Mouse (Mus musculus) liver, embryonic 14.5 days (tissue): ENCODE data around the gene Ankrd45. TPM values are rescaled to one million over a fixed set of nuclear protein-coding genes. Genes with fewer than 3 reads are reported as not detected.

Source experiments
- ATAC-seq: fragments of 200-750 bp; cut with Nextera tagmentation; 2 replicates; pipeline ENCODE4 v1.8.0; 2017; ENCODE audit warnings: moderate number of reproducible peaks, mild to moderate bottlenecking, moderate library complexity; ENCODE audit not compliant: insufficient read depth
- DNase-seq, 3 experiments: peaks; one replicate each; pipeline ENCODE4 v3.0.0-alpha.2; 2012 to 2013; ENCODE audit warnings: low read depth in 3 of 3, low spot score in 3 of 3
- H3K27ac ChIP-seq: fragments of 300-500 bp; sonication (generic); 2 replicates; pipeline ENCODE4 v1.5.1; 2014; ENCODE audit warnings: moderate library complexity, mild to moderate bottlenecking, control low read depth, inconsistent platforms
- H3K27me3 ChIP-seq: fragments of 300-500 bp; sonication (generic); 2 replicates; pipeline ENCODE4 v1.6.1; 2014; ENCODE audit warnings: mild to moderate bottlenecking, low read length, moderate library complexity; ENCODE audit not compliant: control insufficient read depth, insufficient read depth
- H3K36me3 ChIP-seq: fragments of 300-500 bp; sonication (generic); replicated peaks from 2 replicates; pipeline ENCODE4 v1.6.1; 2014; ENCODE audit warnings: low read depth; ENCODE audit not compliant: control insufficient read depth, insufficient read depth
- H3K4me1 ChIP-seq, 2 experiments: fragments of 200-500 bp in 1 of 2; fragments of 300-500 bp in 1 of 2; sonication (generic) in 1 of 2; replicated peaks; 2 replicates each; pipeline ENCODE4 v1.6.1; 2012 to 2014; ENCODE audit warnings: antibody characterized with exemption in 1 of 2, inconsistent platforms in 1 of 2, low read length in 1 of 2; ENCODE audit not compliant: control insufficient read depth in 2 of 2, insufficient read depth in 2 of 2
- H3K4me2 ChIP-seq: fragments of 300-500 bp; sonication (generic); 2 replicates; pipeline ENCODE4 v1.6.1; 2014; ENCODE audit warnings: low read depth, mild to moderate bottlenecking, control low read depth, moderate library complexity
- H3K4me3 ChIP-seq, 2 experiments: fragments of 200-500 bp in 1 of 2; fragments of 300-500 bp in 1 of 2; sonication (generic) in 1 of 2; 2 replicates each; pipeline ENCODE4 v1.5.1; 2012 to 2014; ENCODE audit warnings: low read depth in 2 of 2, low read length in 2 of 2, mild to moderate bottlenecking in 2 of 2, control low read depth in 1 of 2, inconsistent platforms in 1 of 2, moderate library complexity in 1 of 2; ENCODE audit not compliant: insufficient read depth in 1 of 2
- H3K9ac ChIP-seq: fragments of 300-500 bp; sonication (generic); replicated peaks from 2 replicates; pipeline ENCODE4 v1.6.1; 2014; ENCODE audit warnings: mild to moderate bottlenecking, control low read depth, moderate library complexity
- H3K9me3 ChIP-seq: fragments of 300-500 bp; sonication (generic); 2 replicates; pipeline ENCODE4 v1.6.1; 2016; ENCODE audit warnings: low read length, mixed read lengths; ENCODE audit not compliant: control insufficient read depth
- CTCF ChIP-seq: IDR thresholded peaks from 2 replicates; pipeline ENCODE4 v1.5.1; 2016; ENCODE audit warnings: antibody characterized with exemption, low read depth, control low read depth
- EP300 ChIP-seq: IDR thresholded peaks from 2 replicates; pipeline ENCODE4 v1.6.1; 2016; ENCODE audit warnings: antibody characterized with exemption, low read depth
- WGBS: fragments of 180-500 bp; shearing (Covaris S2); extraction: QIAGEN DNeasy Blood & Tissue Kit; methylation state at CpG from one replicate; pipeline ENCODE4 v1.1.7; 2014; ENCODE audit not compliant: insufficient replicate concordance; 5-methylcytosine and 5-hydroxymethylcytosine counted together
- polyA plus RNA-seq, 2 experiments: library from polyadenylated mRNA; depleted of rRNA in 1 of 2; stranded (reverse) in 1 of 2; unstranded in 1 of 2; fragments of >200 nt; fragmentation: Nextera tagmentation in 1 of 2; extraction: Ambion mirVana in 1 of 2; gene quantifications; 2 replicates each; pipeline versions ENCODE4 v1.2.1 to v1.2.3; 2012 to 2014

Ankrd45 gene
- polyA plus RNA-seq, 2 experiments, result 0.02 TPM; not detected in 1

- TF ChIP-seq EP300 (no peak), CTCF (no peak)
- Histone ChIP-seq H3K4me2 (no peak overlapping the region), H3K36me3 (no peaks in the 10 kb centered on the region), H3K27ac (no peak overlapping the region), H3K9ac (no peak overlapping the region), H3K4me1 (peaks cover 0 to 3% of the 10 kb centered on the region in 2 experiments; a peak in 1 of 4 replicates), H3K4me3 (no peak overlapping the region), H3K9me3 (no peaks in the 10 kb centered on the region), H3K27me3 (no peaks in the 10 kb centered on the region)
- DNase-seq, result no peak
- no peak for ATAC-seq
- 43% methylated on average over 5 of the region's 5 CpGs for WGBS
These were observed 57.4 kb downstream of the Ankrd45 start for GRCm38 (mm10) chr1:161199856-161200255.

DNA sequence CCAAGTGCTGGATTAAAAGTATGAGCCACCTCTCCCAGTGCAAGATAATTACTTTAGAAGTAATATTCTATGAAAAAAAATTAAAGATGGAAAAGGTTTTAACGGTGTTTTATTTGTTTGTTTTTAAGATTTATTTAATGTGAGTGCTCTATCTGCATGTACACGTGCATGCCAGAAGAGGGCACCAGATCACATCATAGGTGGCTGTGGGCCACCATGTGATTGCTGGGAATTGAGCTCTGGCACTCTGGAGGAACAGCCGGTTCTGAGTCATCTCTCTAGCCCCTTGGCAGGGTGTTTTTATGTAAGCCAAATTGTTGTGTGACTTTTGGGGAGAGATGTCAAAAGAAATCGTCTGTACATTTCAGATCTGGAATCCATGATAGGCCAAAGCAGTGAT lies 72.0 kb downstream of the Ankrd45 start:
- Histone ChIP-seq H3K9me3 (no peaks in the 10 kb centered on the region), H3K27ac (no peak overlapping the region), H3K9ac (no peak overlapping the region), H3K4me2 (no peak overlapping the region), H3K27me3 (no peaks in the 10 kb centered on the region), H3K4me3 (no peak overlapping the region), H3K4me1 (no peaks in the 10 kb centered on the region), H3K36me3 (no peaks in the 10 kb centered on the region)
- TF ChIP-seq EP300 (no peak), CTCF (peak; percentile 87)
- WGBS, result 22% methylated on average over 4 of the region's 4 CpGs
- ATAC-seq, result no peak
- peak in 2 of 3 experiments; percentile 16 to 17 for DNase-seq

GRCm38 (mm10) chr1:161219816-161220215 lies 77.3 kb downstream of the Ankrd45 start:
- no peak overlapping the region for H3K27ac ChIP-seq
- no peak overlapping the region for H3K4me3 ChIP-seq
- no peak overlapping the region for H3K4me2 ChIP-seq
- ATAC-seq, result no peak
- no peaks in the 10 kb centered on the region for H3K9me3 ChIP-seq
- no peaks in the 10 kb centered on the region for H3K4me1 ChIP-seq
- DNase-seq, result no peak
- no peak for TF ChIP-seq EP300
- 34% methylated on average over 3 of the region's 3 CpGs for WGBS
- no peak overlapping the region for H3K9ac ChIP-seq
- H3K27me3 ChIP-seq, result no peaks in the 10 kb centered on the region
- no peaks in the 10 kb centered on the region for H3K36me3 ChIP-seq

Other genes with a start within 250 kb of the Ankrd45 start
- 2.6 and 2.9 TPM in 2 replicates for gene Rc3h1, start 236.3 kb upstream of the Ankrd45 start, polyA plus RNA-seq (2012; rRNA removed)
- gene Rc3h1, start 236.3 kb upstream of the Ankrd45 start, polyA plus RNA-seq (2014; fragmentation: Nextera tagmentation; extraction: Ambion mirVana), result 3.2 and 3.6 TPM in 2 replicates
- gene Serpinc1, start 164.1 kb upstream of the Ankrd45 start, polyA plus RNA-seq (2012; rRNA removed), result 224 and 309 TPM in 2 replicates
- 511 and 546 TPM in 2 replicates for gene Serpinc1, start 164.1 kb upstream of the Ankrd45 start, polyA plus RNA-seq (2014; fragmentation: Nextera tagmentation; extraction: Ambion mirVana)
- 0.49 and 0.73 TPM in 2 replicates for gene Zbtb37, start 107.8 kb upstream of the Ankrd45 start, polyA plus RNA-seq (2012; rRNA removed)
- gene Zbtb37, start 107.8 kb upstream of the Ankrd45 start, polyA plus RNA-seq (2014; fragmentation: Nextera tagmentation; extraction: Ambion mirVana), result 1.8 TPM in 2 replicates
- 14.6 and 18.2 TPM in 2 replicates for gene Dars2, start 72.0 kb upstream of the Ankrd45 start, polyA plus RNA-seq (2012; rRNA removed)
- gene Dars2, start 72.0 kb upstream of the Ankrd45 start, polyA plus RNA-seq (2014; fragmentation: Nextera tagmentation; extraction: Ambion mirVana), result 37.2 and 37.7 TPM in 2 replicates
- gene Cenpl, start 72.0 kb upstream of the Ankrd45 start, polyA plus RNA-seq (2012; rRNA removed), result 8.7 and 14.5 TPM in 2 replicates
- gene Cenpl, start 72.0 kb upstream of the Ankrd45 start, polyA plus RNA-seq (2014; fragmentation: Nextera tagmentation; extraction: Ambion mirVana), result 36.5 and 39.0 TPM in 2 replicates
- gene Klhl20, start 11.2 kb upstream of the Ankrd45 start, polyA plus RNA-seq (2012; rRNA removed), result 4.3 and 5.1 TPM in 2 replicates
- 4.6 and 5.2 TPM in 2 replicates for gene Klhl20, start 11.2 kb upstream of the Ankrd45 start, polyA plus RNA-seq (2014; fragmentation: Nextera tagmentation; extraction: Ambion mirVana)
- not detected in 2 replicates for gene Tex50, start 16.6 kb downstream of the Ankrd45 start, polyA plus RNA-seq (2012; rRNA removed)
- not detected in 2 replicates for gene Tex50, start 16.6 kb downstream of the Ankrd45 start, polyA plus RNA-seq (2014; fragmentation: Nextera tagmentation; extraction: Ambion mirVana)
- gene Prdx6, start 108.5 kb downstream of the Ankrd45 start, polyA plus RNA-seq (2012; rRNA removed), result 63.6 and 106 TPM in 2 replicates
- gene Prdx6, start 108.5 kb downstream of the Ankrd45 start, polyA plus RNA-seq (2014; fragmentation: Nextera tagmentation; extraction: Ambion mirVana), result 341 and 350 TPM in 2 replicates